Mouse (Mus musculus) forebrain, embryonic 10.5 days (tissue): ENCODE results near the gene Olfr577. TPM values are rescaled to one million over a fixed set of nuclear protein-coding genes. Genes with fewer than 3 reads are reported as not detected.

Source experiments
- polyA plus RNA-seq: library from polyadenylated mRNA; unstranded; fragments of >200 nt; fragmentation: Nextera tagmentation; extraction: Ambion mirVana; gene quantifications from 2 replicates; pipeline ENCODE4 v1.2.1, GENCODE M21; 2016

Olfr577 gene
- polyA plus RNA-seq, 1 experiment from 2014 or later: not detected

Other genes starting within 250 kb of the Olfr577 start
- not detected in 2 replicates for gene Olfr559, start 248.5 kb downstream of the Olfr577 start, polyA plus RNA-seq
- gene Olfr560, start 216.6 kb downstream of the Olfr577 start, polyA plus RNA-seq: not detected in 2 replicates
- gene Olfr78, start 216.5 kb downstream of the Olfr577 start, polyA plus RNA-seq: not detected in 2 replicates
- not detected in 2 replicates for gene Olfr561, start 204.7 kb downstream of the Olfr577 start, polyA plus RNA-seq
- gene Olfr564, start 172.5 kb downstream of the Olfr577 start, polyA plus RNA-seq: not detected in 2 replicates
- gene Olfr566, start 117.2 kb downstream of the Olfr577 start, polyA plus RNA-seq: not detected in 2 replicates
- gene Olfr568, start 98.8 kb downstream of the Olfr577 start, polyA plus RNA-seq: not detected in 2 replicates
- gene Olfr569, start 85.1 kb downstream of the Olfr577 start, polyA plus RNA-seq: not detected in 2 replicates
- gene Olfr570, start 81.4 kb downstream of the Olfr577 start, polyA plus RNA-seq: not detected in 2 replicates
- not detected in 2 replicates for gene Olfr571, start 58.4 kb downstream of the Olfr577 start, polyA plus RNA-seq
- not detected in 2 replicates for gene Olfr572, start 51.5 kb downstream of the Olfr577 start, polyA plus RNA-seq
- not detected in 2 replicates for gene Olfr573-ps1, start 33.4 kb downstream of the Olfr577 start, polyA plus RNA-seq
- not detected in 2 replicates for gene Olfr574, start 27.5 kb downstream of the Olfr577 start, polyA plus RNA-seq
- gene Olfr575, start 17.2 kb downstream of the Olfr577 start, polyA plus RNA-seq: not detected in 2 replicates
- gene Olfr576, start 13.3 kb downstream of the Olfr577 start, polyA plus RNA-seq: not detected in 2 replicates
- not detected in 2 replicates for gene Olfr578, start 13.4 kb upstream of the Olfr577 start, polyA plus RNA-seq
- not detected in 2 replicates for gene Olfr582, start 62.1 kb upstream of the Olfr577 start, polyA plus RNA-seq
- gene Olfr583, start 75.4 kb upstream of the Olfr577 start, polyA plus RNA-seq: not detected in 2 replicates
- not detected in 2 replicates for gene Olfr584, start 105.9 kb upstream of the Olfr577 start, polyA plus RNA-seq
- gene Olfr585, start 121.8 kb upstream of the Olfr577 start, polyA plus RNA-seq: not detected in 2 replicates
- not detected in 2 replicates for gene Olfr586, start 149.7 kb upstream of the Olfr577 start, polyA plus RNA-seq
- gene Olfr588-ps1, start 164.9 kb upstream of the Olfr577 start, polyA plus RNA-seq: not detected in 2 replicates
- gene Olfr589, start 180.4 kb upstream of the Olfr577 start, polyA plus RNA-seq: not detected in 2 replicates
- not detected in 2 replicates for gene Olfr591, start 202.4 kb upstream of the Olfr577 start, polyA plus RNA-seq
- not detected in 2 replicates for gene Olfr592, start 208.9 kb upstream of the Olfr577 start, polyA plus RNA-seq
- gene Olfr593, start 235.9 kb upstream of the Olfr577 start, polyA plus RNA-seq: not detected in 2 replicates
- gene Olfr594, start 241.1 kb upstream of the Olfr577 start, polyA plus RNA-seq: not detected in 2 replicates